8 mouse cellular contexts compared by ENCODE assay signal in genomic region chr4:156197829-156198205, GRCm38 (mm10). TPM values are rescaled to one million over a fixed set of nuclear protein-coding genes. Genes with fewer than 3 reads are reported as not detected.
DNase-seq lines count a peak whose midpoint lies in the region; ATAC-seq and TF ChIP-seq lines count a peak whose summit lies in the region.

No protein-coding gene starts in this region.

- H3K27ac ChIP-seq in heart, embryonic 12.5 days (ENCODE audit: poor library complexity, severe bottlenecking), result peak overlapping the region; percentile 93
- H3K27ac ChIP-seq in kidney, postnatal 0 days, result peak overlapping the region; percentile 93
- peak overlapping the region; percentile 93 for H3K27ac ChIP-seq in liver, embryonic 11.5 days (ENCODE audit: low read depth, low read length)
- peak overlapping the region; percentile 91 for H3K27ac ChIP-seq in stomach, embryonic 14.5 days (ENCODE audit: low read length)

- peaks cover 21% of the 10 kb centered on the region for H3K36me3 ChIP-seq in heart, embryonic 12.5 days
- no peaks in the 10 kb centered on the region for H3K36me3 ChIP-seq in kidney, postnatal 0 days (ENCODE audit: insufficient read depth, low read length)
- no peaks in the 10 kb centered on the region for H3K36me3 ChIP-seq in liver, embryonic 11.5 days (ENCODE audit: control insufficient read depth, insufficient read depth, low read length)
- peaks cover 14% of the 10 kb centered on the region for H3K36me3 ChIP-seq in stomach, embryonic 14.5 days (ENCODE audit: control insufficient read depth, insufficient read depth, low read length)

- H3K4me2 ChIP-seq in heart, embryonic 12.5 days, result peak overlapping the region; percentile 99
- H3K4me2 ChIP-seq in kidney, postnatal 0 days (ENCODE audit: low read length), result peak overlapping the region; percentile 53
- H3K4me2 ChIP-seq in liver, embryonic 11.5 days, result peak overlapping the region; percentile 92
- H3K4me2 ChIP-seq in stomach, embryonic 14.5 days (replicated peaks; ENCODE audit: low read depth, low read length), result peak overlapping the region; percentile 50

- DNase-seq in 416B (ENCODE audit: low read depth), result peak; percentile 94
- DNase-seq in brain, adult 2 months (ENCODE audit: low read depth, low spot score), result peak; percentile 89
- DNase-seq in kidney, postnatal 0 days (ENCODE audit: low spot score), result peak; percentile 97
- peak; percentile 87 for DNase-seq in liver, embryonic 11.5 days (ENCODE audit: low spot score)
- DNase-seq in naive thymus-derived CD4-positive, alpha-beta T cell, adult 2 months (ENCODE audit: low read depth), result peak; percentile 71

- peaks cover 51% of the 10 kb centered on the region for H3K4me1 ChIP-seq in heart, embryonic 12.5 days (replicated peaks)
- peaks cover 30% of the 10 kb centered on the region for H3K4me1 ChIP-seq in kidney, postnatal 0 days (replicated peaks; ENCODE audit: insufficient read depth, low read length)
- H3K4me1 ChIP-seq in liver, embryonic 11.5 days (replicated peaks; ENCODE audit: control insufficient read depth, insufficient read depth, low read length), result peaks cover 38% of the 10 kb centered on the region
- H3K4me1 ChIP-seq in stomach, embryonic 14.5 days (ENCODE audit: control insufficient read depth, insufficient read depth, low read length), result peaks cover 34% of the 10 kb centered on the region

- peak; percentile 75 for ATAC-seq in erythroblast, adult 5-6 weeks (replicated peaks; ENCODE audit: low FRiP score, poor library complexity, severe bottlenecking)
- peak; percentile 93 for ATAC-seq in heart, embryonic 12.5 days (ENCODE audit: insufficient number of reproducible peaks, low FRiP score)
- ATAC-seq in kidney, postnatal 0 days (replicated peaks; ENCODE audit: low FRiP score, low read depth), result peak; percentile 94
- ATAC-seq in liver, embryonic 11.5 days (replicated peaks; ENCODE audit: low FRiP score), result peak; percentile 82
- peak; percentile 89 for ATAC-seq in stomach, embryonic 14.5 days (ENCODE audit: insufficient number of reproducible peaks, insufficient read depth, low FRiP score, low read depth)

- TF ChIP-seq CTCF in kidney, postnatal 0 days (IDR thresholded peaks at IDR 0.05; ENCODE audit: low read depth), result peak; percentile 58

- no peaks in the 10 kb centered on the region for H3K9me3 ChIP-seq in heart, embryonic 12.5 days (replicated peaks)
- no peaks in the 10 kb centered on the region for H3K9me3 ChIP-seq in kidney, postnatal 0 days (replicated peaks; ENCODE audit: low read length)
- no peaks in the 10 kb centered on the region for H3K9me3 ChIP-seq in liver, embryonic 11.5 days (ENCODE audit: control insufficient read depth, low read length)
- H3K9me3 ChIP-seq in stomach, embryonic 14.5 days (ENCODE audit: control insufficient read depth, low read depth, low read length), result no peaks in the 10 kb centered on the region

- under 1% methylated on average over 26 of the region's 26 CpGs for WGBS in heart, embryonic 12.5 days
- WGBS in kidney, postnatal 0 days, result under 1% methylated on average over 26 of the region's 26 CpGs
- under 1% methylated on average over 26 of the region's 26 CpGs for WGBS in liver, embryonic 11.5 days
- 0% methylated on average over 26 of the region's 26 CpGs for WGBS in stomach, embryonic 14.5 days

- H3K4me3 ChIP-seq in heart, embryonic 12.5 days, result peak overlapping the region; percentile 84
- peak overlapping the region; percentile 96 for H3K4me3 ChIP-seq in kidney, postnatal 0 days (replicated peaks; ENCODE audit: low read depth, low read length)
- peak overlapping the region; percentile 88 for H3K4me3 ChIP-seq in liver, embryonic 11.5 days (ENCODE audit: low read depth, low read length)
- H3K4me3 ChIP-seq in stomach, embryonic 14.5 days (ENCODE audit: low read depth, low read length), result peak overlapping the region; percentile 92

- peak overlapping the region; percentile 82 for H3K9ac ChIP-seq in heart, embryonic 12.5 days
- peak overlapping the region; percentile 65 for H3K9ac ChIP-seq in kidney, postnatal 0 days (ENCODE audit: low read depth, low read length)
- peak overlapping the region; percentile 63 for H3K9ac ChIP-seq in liver, embryonic 11.5 days (ENCODE audit: low read depth, low read length)
- H3K9ac ChIP-seq in stomach, embryonic 14.5 days (replicated peaks; ENCODE audit: low read depth, low read length), result peak overlapping the region; percentile 38; the same call in 1 of the 2 replicates

- H3K27me3 ChIP-seq in heart, embryonic 12.5 days (replicated peaks), result no peaks in the 10 kb centered on the region
- H3K27me3 ChIP-seq in kidney, postnatal 0 days (ENCODE audit: insufficient read depth, low read length), result no peaks in the 10 kb centered on the region
- H3K27me3 ChIP-seq in liver, embryonic 11.5 days (replicated peaks; ENCODE audit: control insufficient read depth, insufficient read depth, low read length), result peaks cover 11% of the 10 kb centered on the region
- no peaks in the 10 kb centered on the region; the same call in 1 of the 2 replicates for H3K27me3 ChIP-seq in stomach, embryonic 14.5 days (ENCODE audit: control insufficient read depth, insufficient read depth, low read length)

RNA-seq across cellular contexts. Expression of gene Agrn, which starts 0.5 kb away (rescaled TPM):
- total RNA-seq in erythroblast, adult 5-6 weeks (2015; ENCODE audit: low replicate concordance), result 24.2 and 26.7 TPM in 2 replicates
- total RNA-seq in erythroblast, adult 5-6 weeks (2017; ENCODE audit: low replicate concordance), result 22.9 and 27.7 TPM in 2 replicates
- polyA plus RNA-seq in heart, embryonic 12.5 days (2016; fragmentation: Nextera tagmentation; extraction: Ambion mirVana), result 69.5 and 81.5 TPM in 2 replicates
- 76.5 and 79.8 TPM in 2 replicates for polyA plus RNA-seq in kidney, postnatal 0 days (2015; fragmentation: Nextera tagmentation; extraction: Ambion mirVana)
- 31.6 and 35.5 TPM in 2 replicates for polyA plus RNA-seq in liver, embryonic 11.5 days (2014; fragmentation: Nextera tagmentation; extraction: Ambion mirVana)
- 83.0 and 84.1 TPM in 2 replicates for polyA plus RNA-seq in stomach, embryonic 14.5 days (2014; fragmentation: Nextera tagmentation; extraction: Ambion mirVana)

RNA-seq across cellular contexts. Expression of gene Isg15, which starts 2.8 kb away (rescaled TPM):
- total RNA-seq in erythroblast, adult 5-6 weeks (2015; ENCODE audit: low replicate concordance), result 70.9 and 108 TPM in 2 replicates
- total RNA-seq in erythroblast, adult 5-6 weeks (2017; ENCODE audit: low replicate concordance), result 185 and 281 TPM in 2 replicates
- polyA plus RNA-seq in heart, embryonic 12.5 days (2016; fragmentation: Nextera tagmentation; extraction: Ambion mirVana), result 1.8 and 2.8 TPM in 2 replicates
- 14.9 and 20.6 TPM in 2 replicates for polyA plus RNA-seq in kidney, postnatal 0 days (2015; fragmentation: Nextera tagmentation; extraction: Ambion mirVana)
- polyA plus RNA-seq in liver, embryonic 11.5 days (2014; fragmentation: Nextera tagmentation; extraction: Ambion mirVana), result 0.47 and 0.51 TPM in 2 replicates
- polyA plus RNA-seq in stomach, embryonic 14.5 days (2014; fragmentation: Nextera tagmentation; extraction: Ambion mirVana), result 0.48 and 1.3 TPM in 2 replicates

RNA-seq across cellular contexts. Expression of gene AW011738, which starts 5.3 kb away (rescaled TPM):
- total RNA-seq in erythroblast, adult 5-6 weeks (2015; ENCODE audit: low replicate concordance), result 8.3 and 18.6 TPM in 2 replicates
- total RNA-seq in erythroblast, adult 5-6 weeks (2017; ENCODE audit: low replicate concordance), result 29.9 and 35.8 TPM in 2 replicates
- polyA plus RNA-seq in heart, embryonic 12.5 days (2016; fragmentation: Nextera tagmentation; extraction: Ambion mirVana), result 3.4 and 4.3 TPM in 2 replicates
- 4.8 and 5.1 TPM in 2 replicates for polyA plus RNA-seq in kidney, postnatal 0 days (2015; fragmentation: Nextera tagmentation; extraction: Ambion mirVana)
- polyA plus RNA-seq in liver, embryonic 11.5 days (2014; fragmentation: Nextera tagmentation; extraction: Ambion mirVana), result 0.08 and 0.73 TPM in 2 replicates
- polyA plus RNA-seq in stomach, embryonic 14.5 days (2014; fragmentation: Nextera tagmentation; extraction: Ambion mirVana), result 0.41 and 0.82 TPM in 2 replicates

RNA-seq across cellular contexts. Expression of gene Perm1, which starts 17.9 kb away (rescaled TPM):
- total RNA-seq in erythroblast, adult 5-6 weeks (2015; ENCODE audit: low replicate concordance), result 2.3 and 3.6 TPM in 2 replicates
- 4.3 and 4.9 TPM in 2 replicates for total RNA-seq in erythroblast, adult 5-6 weeks (2017; ENCODE audit: low replicate concordance)
- 1.3 and 1.6 TPM in 2 replicates for polyA plus RNA-seq in heart, embryonic 12.5 days (2016; fragmentation: Nextera tagmentation; extraction: Ambion mirVana)
- polyA plus RNA-seq in kidney, postnatal 0 days (2015; fragmentation: Nextera tagmentation; extraction: Ambion mirVana), result 0.56 and 0.71 TPM in 2 replicates
- 0.25 TPM in 2 replicates for polyA plus RNA-seq in liver, embryonic 11.5 days (2014; fragmentation: Nextera tagmentation; extraction: Ambion mirVana)
- polyA plus RNA-seq in stomach, embryonic 14.5 days (2014; fragmentation: Nextera tagmentation; extraction: Ambion mirVana), result 0.55 and 1.3 TPM in 2 replicates

RNA-seq across cellular contexts. Expression of gene Plekhn1, which starts 36.8 kb away (rescaled TPM):
- 11.0 and 11.1 TPM in 2 replicates for total RNA-seq in erythroblast, adult 5-6 weeks (2015; ENCODE audit: low replicate concordance)
- 9.9 and 12.8 TPM in 2 replicates for total RNA-seq in erythroblast, adult 5-6 weeks (2017; ENCODE audit: low replicate concordance)
- polyA plus RNA-seq in heart, embryonic 12.5 days (2016; fragmentation: Nextera tagmentation; extraction: Ambion mirVana), result 18.0 and 18.2 TPM in 2 replicates
- 12.7 and 13.1 TPM in 2 replicates for polyA plus RNA-seq in kidney, postnatal 0 days (2015; fragmentation: Nextera tagmentation; extraction: Ambion mirVana)
- polyA plus RNA-seq in liver, embryonic 11.5 days (2014; fragmentation: Nextera tagmentation; extraction: Ambion mirVana), result 9.1 and 11.8 TPM in 2 replicates
- 21.2 and 22.8 TPM in 2 replicates for polyA plus RNA-seq in stomach, embryonic 14.5 days (2014; fragmentation: Nextera tagmentation; extraction: Ambion mirVana)

Comparison
In these comparisons a context has a peak if more than half of its experiments do, and no peak if none do; other contexts are left out.
1. Peak in every context shown above with its lines: DNase-seq, ATAC-seq, H3K4me3 ChIP-seq and H3K27ac ChIP-seq.